Mouse (Mus musculus) small intestine, adult 2 months (tissue): ENCODE measurements around the gene Hesx1. TPM values are rescaled to one million over a fixed set of nuclear protein-coding genes. Genes with fewer than 3 reads are reported as not detected.

Experiments used
- H3K27ac ChIP-seq: fragments of 200-500 bp; 2 replicates; pipeline ENCODE4 v1.5.1; 2012; ENCODE audit warnings: low read depth, low read length, control low read depth, inconsistent platforms; ENCODE audit not compliant: insufficient read depth
- H3K27me3 ChIP-seq: fragments of 200-500 bp; 2 replicates; pipeline ENCODE4 v1.6.1; 2012; ENCODE audit warnings: mild to moderate bottlenecking, moderate library complexity, low read length, inconsistent platforms; ENCODE audit not compliant: control insufficient read depth, insufficient read depth
- H3K36me3 ChIP-seq: fragments of 200-500 bp; 2 replicates; pipeline ENCODE4 v1.6.1; 2012; ENCODE audit warnings: mild to moderate bottlenecking, low read length, control low read depth, inconsistent platforms; ENCODE audit not compliant: control insufficient read depth, insufficient read depth
- H3K4me1 ChIP-seq: fragments of 200-500 bp; 2 replicates; pipeline ENCODE4 v1.6.1; 2012; ENCODE audit warnings: low read length, inconsistent platforms, mixed read lengths; ENCODE audit not compliant: control insufficient read depth, insufficient read depth, insufficient read length
- H3K4me3 ChIP-seq: fragments of 200-500 bp; 2 replicates; pipeline ENCODE4 v1.5.1; 2012; ENCODE audit warnings: low read depth, mild to moderate bottlenecking, control low read depth, inconsistent platforms, low read length, moderate library complexity
- CTCF ChIP-seq: fragments of 200-500 bp; IDR thresholded peaks from 2 replicates; pipeline ENCODE4 v1.5.1; 2012; ENCODE audit warnings: low read depth, mild to moderate bottlenecking, control low read depth, inconsistent platforms, low read length, moderate library complexity, mixed read lengths; ENCODE audit not compliant: insufficient replicate concordance, insufficient read length; ENCODE audit errors: extremely low read depth
- POLR2A ChIP-seq: fragments of 200-500 bp; IDR thresholded peaks from 2 replicates; pipeline ENCODE4 v1.6.1; 2012; ENCODE audit warnings: low read depth, mild to moderate bottlenecking, control low read depth, inconsistent platforms, low read length, moderate library complexity
- WGBS: fragments of 180-500 bp; shearing (Covaris S2); methylation state at CpG from one replicate; pipeline ENCODE4 v1.1.7; 2018; 5-methylcytosine and 5-hydroxymethylcytosine counted together
- polyA plus RNA-seq: library from polyadenylated mRNA; depleted of rRNA; stranded (reverse); fragments of >200 nt; gene quantifications from 2 replicates; pipeline ENCODE4 v1.2.3, GENCODE M21; 2012

Gene Hesx1
- polyA plus RNA-seq, 1 experiment = not detected

GRCm38 (mm10) chr14:26973089-26973488, 21.1 kb upstream of the Hesx1 start:
- no peaks in the 10 kb centered on the region for H3K36me3 ChIP-seq
- H3K4me3 ChIP-seq = no peak overlapping the region
- TF ChIP-seq POLR2A (no peak), CTCF (no peak)
- H3K27me3 ChIP-seq = no peaks in the 10 kb centered on the region
- H3K4me1 ChIP-seq = peaks cover 3% of the 10 kb centered on the region; the same call in 1 of the 2 replicates
- H3K27ac ChIP-seq = no peak overlapping the region
- WGBS = 67% methylated on average over 2 of the region's 2 CpGs

- Histone ChIP-seq H3K27me3 (no peaks in the 10 kb centered on the region), H3K4me3 (no peak overlapping the region), H3K27ac (no peak overlapping the region), H3K4me1 (no peaks in the 10 kb centered on the region; the same call in 1 of the 2 replicates), H3K36me3 (no peaks in the 10 kb centered on the region)
- 84% methylated on average over 3 of the region's 3 CpGs for WGBS
- no peak for TF ChIP-seq CTCF
- TF ChIP-seq POLR2A = no peak
These were observed 18.7 kb upstream of the Hesx1 start for GRCm38 (mm10) chr14:26975490-26975889.

GRCm38 (mm10) chr14:26976212-26976611, 18.0 kb upstream of the Hesx1 start:
- 84% methylated on average over 7 of the region's 7 CpGs for WGBS
- no peak overlapping the region for H3K27ac ChIP-seq
- no peaks in the 10 kb centered on the region; the same call in 1 of the 2 replicates for H3K4me1 ChIP-seq
- TF ChIP-seq CTCF = no peak
- no peak for TF ChIP-seq POLR2A
- no peaks in the 10 kb centered on the region for H3K27me3 ChIP-seq
- H3K36me3 ChIP-seq = no peaks in the 10 kb centered on the region
- H3K4me3 ChIP-seq = no peak overlapping the region

- Histone ChIP-seq H3K27me3 (no peaks in the 10 kb centered on the region), H3K4me3 (no peak overlapping the region), H3K36me3 (no peaks in the 10 kb centered on the region), H3K4me1 (no peaks in the 10 kb centered on the region), H3K27ac (no peak overlapping the region)
- TF ChIP-seq POLR2A (no peak), CTCF (no peak)
- WGBS = 48% methylated on average over 2 of the region's 2 CpGs
These were observed 16.7 kb upstream of the Hesx1 start for GRCm38 (mm10) chr14:26977500-26977899.

GRCm38 (mm10) chr14:26979808-26980207, 14.4 kb upstream of the Hesx1 start:
- Histone ChIP-seq H3K4me1 (no peaks in the 10 kb centered on the region), H3K27me3 (no peaks in the 10 kb centered on the region), H3K4me3 (no peak overlapping the region), H3K36me3 (no peaks in the 10 kb centered on the region), H3K27ac (no peak overlapping the region)
- WGBS = 92% methylated on average over 3 of the region's 3 CpGs
- no peak for TF ChIP-seq POLR2A
- no peak for TF ChIP-seq CTCF

- Histone ChIP-seq H3K27me3 (no peaks in the 10 kb centered on the region), H3K27ac (no peak overlapping the region), H3K4me3 (no peak overlapping the region), H3K4me1 (no peaks in the 10 kb centered on the region), H3K36me3 (no peaks in the 10 kb centered on the region)
- 94% methylated on average over 8 of the region's 8 CpGs for WGBS
- TF ChIP-seq POLR2A (no peak), CTCF (no peak)
These were observed 13.2 kb upstream of the Hesx1 start for GRCm38 (mm10) chr14:26981021-26981420.

GRCm38 (mm10) chr14:26981494-26982149, 12.6 kb upstream of the Hesx1 start:
- no peak overlapping the region for H3K4me3 ChIP-seq
- 71% methylated on average over 5 of the region's 5 CpGs for WGBS
- H3K27me3 ChIP-seq = no peaks in the 10 kb centered on the region
- no peaks in the 10 kb centered on the region for H3K36me3 ChIP-seq
- TF ChIP-seq CTCF (no peak), POLR2A (no peak)
- no peak overlapping the region for H3K27ac ChIP-seq
- H3K4me1 ChIP-seq = no peaks in the 10 kb centered on the region

GRCm38 (mm10) chr14:26982150-26982530, 12.1 kb upstream of the Hesx1 start:
- no peak overlapping the region for H3K4me3 ChIP-seq
- no peaks in the 10 kb centered on the region for H3K36me3 ChIP-seq
- no peaks in the 10 kb centered on the region for H3K27me3 ChIP-seq
- no peak for TF ChIP-seq CTCF
- TF ChIP-seq POLR2A = no peak
- H3K27ac ChIP-seq = no peak overlapping the region
- WGBS = 74% methylated on average over 5 of the region's 5 CpGs
- H3K4me1 ChIP-seq = no peaks in the 10 kb centered on the region
